ENCODE assay signal across 8 mouse cellular contexts in the genomic region with DNA sequence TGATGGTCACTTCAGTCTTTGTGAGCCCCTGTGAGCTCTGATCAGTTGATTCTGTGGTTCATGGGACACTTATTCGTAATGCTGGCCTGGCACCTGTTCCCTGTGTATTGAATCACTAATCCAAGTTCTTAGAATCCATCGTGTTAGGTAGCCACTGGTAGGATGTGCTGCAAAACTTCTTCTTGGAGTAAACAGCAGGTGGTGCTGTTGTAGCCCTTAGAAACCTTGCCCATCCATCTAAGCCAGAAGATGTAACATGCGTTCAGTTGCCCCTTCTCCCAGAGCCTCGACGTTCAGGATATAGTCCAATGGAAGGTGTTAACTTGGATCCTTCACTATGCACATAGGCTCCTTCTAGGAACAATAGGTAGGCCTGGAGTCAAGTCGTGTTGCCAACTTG. TPM values are rescaled to one million over a fixed set of nuclear protein-coding genes. Genes with fewer than 3 reads are reported as not detected.
DNase-seq lines count a peak whose midpoint lies in the region; ATAC-seq lines count a peak whose summit lies in the region.

No protein-coding gene starts in this region.

- H3K4me3 ChIP-seq in forebrain, embryonic 12.5 days (replicated peaks): no peak overlapping the region
- no peak overlapping the region for H3K4me3 ChIP-seq in forebrain, embryonic 10.5 days

- no peak overlapping the region for H3K9ac ChIP-seq in forebrain, embryonic 12.5 days

- H3K4me1 ChIP-seq in forebrain, embryonic 12.5 days: peaks cover 18% of the 10 kb centered on the region
- H3K4me1 ChIP-seq in forebrain, embryonic 10.5 days: peaks cover 16% of the 10 kb centered on the region

- peak overlapping the region; percentile 66; the same call in 1 of the 2 replicates for H3K4me2 ChIP-seq in forebrain, embryonic 12.5 days

- 89% methylated on average over 6 of the region's 6 CpGs for WGBS in forebrain, embryonic 12.5 days
- 91% methylated on average over 6 of the region's 6 CpGs for WGBS in forebrain, embryonic 10.5 days

- peaks cover 30% of the 10 kb centered on the region for H3K36me3 ChIP-seq in forebrain, embryonic 12.5 days (replicated peaks)
- peaks cover 56% of the 10 kb centered on the region for H3K36me3 ChIP-seq in forebrain, embryonic 10.5 days (replicated peaks)

- no peak for ATAC-seq in forebrain, embryonic 12.5 days (ENCODE audit: low FRiP score)
- no peak for ATAC-seq in erythroid progenitor cell, adult 5-6 weeks (replicated peaks; ENCODE audit: low FRiP score, poor library complexity, severe bottlenecking)

- H3K27ac ChIP-seq in forebrain, embryonic 12.5 days: no peak overlapping the region
- H3K27ac ChIP-seq in forebrain, embryonic 10.5 days: no peak overlapping the region

- peaks cover 3% of the 10 kb centered on the region; the same call in 1 of the 2 replicates for H3K9me3 ChIP-seq in forebrain, embryonic 12.5 days
- peaks cover 33% of the 10 kb centered on the region for H3K9me3 ChIP-seq in forebrain, embryonic 10.5 days

- H3K27me3 ChIP-seq in forebrain, embryonic 12.5 days: no peaks in the 10 kb centered on the region
- H3K27me3 ChIP-seq in forebrain, embryonic 10.5 days (ENCODE audit: poor library complexity, severe bottlenecking): no peaks in the 10 kb centered on the region

- DNase-seq in forebrain, embryonic 10.5 days (ENCODE audit: extremely low spot score, low spot score): no peak
- DNase-seq in 3134 (ENCODE audit: extremely low read depth, insufficient read length, low spot score) (peak; percentile 21), adipocyte (ENCODE audit: low spot score) (peak; percentile 69)
- peak; percentile 29 for DNase-seq in lung, postnatal 36 days
- no peak for DNase-seq in gastrocnemius, postnatal 25 days
- no peak for DNase-seq in cerebellum, postnatal 36 days

RNA-seq across cellular contexts. Expression of gene Zfp386, which starts 2.2 kb away (rescaled TPM):
- 62.5 and 64.2 TPM in 2 replicates for polyA plus RNA-seq in forebrain, embryonic 12.5 days (2016; fragmentation: Nextera tagmentation; extraction: Ambion mirVana)
- polyA plus RNA-seq in forebrain, embryonic 10.5 days (2016; fragmentation: Nextera tagmentation; extraction: Ambion mirVana): 60.6 and 62.0 TPM in 2 replicates
- total RNA-seq in erythroid progenitor cell, adult 5-6 weeks (2015; ENCODE audit: low replicate concordance): 6.7 and 9.0 TPM in 2 replicates
- 0.61 and 3.7 TPM in 2 replicates for total RNA-seq in erythroid progenitor cell, adult 5-6 weeks (2017; ENCODE audit: low replicate concordance)
- 10 to 100 TPM; 21.1 to 22.9 TPM for total RNA-seq in gastrocnemius, postnatal 25 days (2021)

RNA-seq across cellular contexts. Expression of gene Vipr2, which starts 27.8 kb away (rescaled TPM):
- polyA plus RNA-seq in forebrain, embryonic 12.5 days (2016; fragmentation: Nextera tagmentation; extraction: Ambion mirVana): 1.8 and 2.8 TPM in 2 replicates
- 2.9 and 3.2 TPM in 2 replicates for polyA plus RNA-seq in forebrain, embryonic 10.5 days (2016; fragmentation: Nextera tagmentation; extraction: Ambion mirVana)
- not detected in 2 replicates for total RNA-seq in erythroid progenitor cell, adult 5-6 weeks (2015; ENCODE audit: low replicate concordance)
- total RNA-seq in erythroid progenitor cell, adult 5-6 weeks (2017; ENCODE audit: low replicate concordance): not detected in 2 replicates
- total RNA-seq in gastrocnemius, postnatal 25 days (2021): 1 to 10 TPM; 1.3 to 1.7 TPM

Comparison
In these comparisons a context has a peak if more than half of its experiments do, and no peak if none do; other contexts are left out.
1. DNase-seq: peak in 3134 (single experiment), adipocyte (single experiment) and lung, postnatal 36 days (single experiment); none in forebrain, embryonic 10.5 days (single experiment), gastrocnemius, postnatal 25 days (single experiment) and cerebellum, postnatal 36 days (0 of 2).